Mouse (Mus musculus): Measurements from ENCODE around the gene P2rx2.

Gene P2rx2

GRCm38 (mm10) chr5:110330508-110330907 lies 12.5 kb downstream of the P2rx2 start:
- DNase-seq (ENCODE audit: low spot score), result no peak

GRCm38 (mm10) chr5:110313127-110313526 lies 29.9 kb downstream of the P2rx2 start:
- no peak for DNase-seq (ENCODE audit: low spot score)

GRCm38 (mm10) chr5:110308861-110309260 lies 34.2 kb downstream of the P2rx2 start:
- no peak for DNase-seq (ENCODE audit: low spot score)

- no peak for DNase-seq (ENCODE audit: low spot score)
Measured at GRCm38 (mm10) chr5:110300591-110300990, 42.4 kb downstream of the P2rx2 start.

- no peak for DNase-seq (ENCODE audit: low spot score)
Measured at GRCm38 (mm10) chr5:110296637-110297036, 46.4 kb downstream of the P2rx2 start.

- no peak for DNase-seq (ENCODE audit: low spot score)
Measured at GRCm38 (mm10) chr5:110291649-110292048, 51.4 kb downstream of the P2rx2 start.
